Mouse (Mus musculus) left cerebral cortex, postnatal 14 days (tissue): ENCODE data around the gene Ppm1d. TPM values are rescaled to one million over a fixed set of nuclear protein-coding genes. Genes with fewer than 3 reads are reported as not detected.

Source experiments
- DNase-seq, 2 experiments: peaks; one replicate each; pipeline ENCODE4 v3.0.0; 2021 to 2022; ENCODE audit warnings: low spot score in 2 of 2, mixed read lengths in 1 of 2
- intact Hi-C: fragments of 180-260 bp; cut with DNase I; formaldehyde crosslinking; loops from one replicate; pipeline ENCODE4 v1.15.1; 2025
- long read RNA-seq, 2 experiments: library from polyadenylated mRNA; stranded (forward); transcript quantifications; one replicate each; pipeline ENCODE4 v2.0.0; 2021
- total RNA-seq, 2 experiments: library from RNA; stranded (reverse); gene quantifications; 2 replicates each; pipeline ENCODE4 v1.2.3; 2021

Ppm1d gene
- 10 to 100 TPM; 18.1 to 18.9 TPM for total RNA-seq
- long read RNA-seq, experiment 1, transcript Ppm1d-201 (6 exons, 2,899 nt): major isoform, 17 of 19 reads
- long read RNA-seq, experiment 1, partial matches to known transcripts: 0 of 19 reads
- long read RNA-seq, experiment 1, other reads (novel, unspliced or antisense): 2 of 19 reads
- long read RNA-seq, experiment 2, transcript Ppm1d-201 (6 exons, 2,899 nt): major isoform, 18 of 20 reads
- long read RNA-seq, experiment 2, partial matches to known transcripts: 0 of 20 reads
- long read RNA-seq, experiment 2, other reads (novel, unspliced or antisense): 2 of 20 reads

GRCm38 (mm10) chr11:85310713-85311574, at the start of gene Ppm1d:
TSS of gene Ppm1d (plus strand) at chr11:85311244.
- DNase-seq: peak; percentile 98 to 99
- intact Hi-C loops: loop anchor here (5.0 kb wide), 1 partner anchor 79 kb away; no protein-coding TSS in a partner anchor

- intact Hi-C loops: loop anchor here (5.0 kb wide), 1 partner anchor 92 kb away; the partner anchor contains the start of gene 1700125H20Rik
Measured at GRCm38 (mm10) chr11:85264635-85265034, 46.4 kb upstream of the Ppm1d start.

DNA sequence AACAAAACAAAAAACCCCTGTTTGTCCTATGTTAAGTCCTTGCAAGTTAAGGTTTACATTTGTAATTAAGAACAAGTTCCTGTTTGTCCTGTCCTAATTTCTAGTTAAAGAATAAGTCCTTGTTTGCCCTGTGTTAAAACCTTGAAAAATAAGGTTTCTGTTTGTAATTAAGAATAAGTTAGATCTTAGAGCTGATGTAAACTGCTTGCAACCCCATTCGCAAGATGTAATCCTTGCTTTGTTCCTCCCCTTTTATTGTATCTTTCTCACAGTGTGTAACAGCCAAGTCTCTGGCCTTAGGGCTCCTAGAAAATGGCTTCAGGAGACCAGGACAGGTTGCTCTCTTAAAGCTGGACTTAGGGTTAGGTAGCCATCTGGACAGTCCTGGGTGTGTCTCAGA, 43.7 kb upstream of the Ppm1d start:
- intact Hi-C loops: no loop called here

More at GRCm38 (mm10) chr11:85264635-85265034, 46.4 kb upstream of the Ppm1d start:
- no peak for DNase-seq

GRCm38 (mm10) chr11:85270631-85271030, 40.4 kb upstream of the Ppm1d start:
- intact Hi-C loops: no loop called here
- DNase-seq: peak; percentile 9

More for the DNA sequence above, 43.7 kb upstream of the Ppm1d start:
- no peak for DNase-seq

DNA sequence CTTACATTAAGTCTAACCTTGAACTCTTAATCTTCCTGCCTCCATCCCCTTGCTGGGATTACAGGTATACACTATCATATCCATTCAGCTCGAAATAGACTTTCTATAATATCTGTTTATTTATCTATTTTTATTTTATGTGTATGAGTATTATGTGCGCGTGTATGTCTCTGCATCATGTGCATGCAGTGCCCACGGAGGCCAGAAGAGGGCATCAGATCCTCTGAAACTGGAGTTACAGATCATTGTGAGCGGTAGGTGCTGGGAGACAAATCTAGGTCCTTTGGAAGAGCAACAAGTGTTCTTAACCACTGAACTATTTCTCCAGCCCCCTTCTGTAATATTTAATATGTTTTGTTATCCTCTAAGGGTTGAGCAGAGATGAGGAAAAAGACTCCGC, 37.7 kb upstream of the Ppm1d start:
- intact Hi-C loops: no loop called here

DNA sequence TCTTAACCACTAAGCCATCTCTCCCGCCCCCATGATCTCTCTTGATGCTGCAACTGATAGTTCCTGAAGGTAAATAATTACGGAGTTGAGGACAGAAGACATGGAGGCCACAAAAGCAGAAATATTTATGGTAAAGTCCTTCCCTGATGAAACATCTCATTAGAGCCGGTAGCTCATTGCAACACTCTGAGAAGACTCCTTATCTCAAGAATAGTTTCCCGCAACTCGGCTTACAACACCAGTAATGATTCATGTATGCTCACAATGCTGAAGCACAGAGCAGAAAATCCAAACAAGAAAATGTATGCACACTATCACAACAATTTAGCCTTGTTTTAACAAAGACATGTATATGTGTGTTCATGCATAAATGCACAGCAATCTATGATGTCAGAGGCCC, 35.9 kb upstream of the Ppm1d start:
- DNase-seq: no peak
- intact Hi-C loops: no loop called here

More for the DNA sequence above, 37.7 kb upstream of the Ppm1d start:
- DNase-seq: no peak

DNA sequence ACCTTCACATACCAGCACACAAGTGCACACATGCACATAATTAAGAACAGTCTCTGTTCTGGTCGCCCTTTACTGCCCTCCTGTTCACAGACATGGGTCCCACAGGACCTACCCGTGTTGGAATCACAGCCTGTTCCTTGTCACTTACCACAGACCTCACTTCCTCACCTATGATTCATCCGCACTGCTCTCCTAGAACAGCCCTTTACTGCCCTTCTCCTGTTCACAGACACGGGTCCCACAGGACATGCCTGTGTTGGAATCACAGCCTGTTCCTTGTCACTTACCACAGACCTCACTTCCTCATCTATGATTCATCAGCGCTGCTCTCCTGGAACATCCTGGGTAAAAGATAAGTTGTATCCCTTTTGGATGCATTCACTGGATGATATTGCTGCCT, 33.4 kb upstream of the Ppm1d start:
- intact Hi-C loops: no loop called here

GRCm38 (mm10) chr11:85278175-85278574, 32.9 kb upstream of the Ppm1d start:
- no peak for DNase-seq
- intact Hi-C loops: no loop called here

More for the DNA sequence above, 33.4 kb upstream of the Ppm1d start:
- no peak for DNase-seq

- intact Hi-C loops: no loop called here
- no peak for DNase-seq
Measured at GRCm38 (mm10) chr11:85281219-85281878, 29.7 kb upstream of the Ppm1d start.

GRCm38 (mm10) chr11:85297953-85298352, 13.1 kb upstream of the Ppm1d start:
- intact Hi-C loops: no loop called here
- DNase-seq: no peak

DNA sequence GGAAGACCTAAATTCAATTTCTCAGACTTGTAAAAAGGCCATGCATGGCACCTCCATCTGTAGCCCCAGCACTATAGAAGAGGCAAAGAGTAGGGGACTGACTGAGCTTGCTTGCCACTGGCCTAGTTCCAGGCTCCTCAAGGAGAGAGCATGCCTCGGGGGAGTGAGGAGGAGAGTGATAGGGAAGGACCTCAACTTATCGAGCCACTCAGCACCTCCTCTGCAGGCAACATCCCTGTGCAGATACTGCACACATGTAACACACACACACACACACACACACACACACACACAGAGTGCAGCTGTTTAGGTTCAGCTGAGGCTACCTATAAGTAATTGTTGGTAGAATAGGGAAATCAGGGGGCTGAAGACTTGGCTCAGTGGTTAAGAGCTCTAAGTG, 11.2 kb upstream of the Ppm1d start:
- no peak for DNase-seq
- intact Hi-C loops: no loop called here

DNA sequence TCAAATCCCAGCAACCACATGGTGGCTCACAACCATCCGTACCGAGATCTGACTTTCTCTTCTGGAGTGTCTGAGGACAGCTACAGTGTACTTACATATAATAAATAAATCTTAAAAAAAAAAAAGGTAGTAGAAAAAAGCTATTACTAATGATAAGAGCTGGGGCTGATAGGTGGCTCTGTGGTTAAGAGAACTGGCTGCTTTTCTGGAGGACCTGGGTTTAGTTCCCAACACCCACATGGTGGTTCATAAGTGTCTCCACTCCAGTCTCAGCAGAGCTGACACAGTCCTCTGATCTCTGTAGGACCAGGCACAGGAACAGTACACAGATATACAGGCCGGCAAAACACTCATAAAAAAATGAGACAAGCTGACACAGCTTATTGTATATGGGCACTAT, 9.9 kb upstream of the Ppm1d start:
- intact Hi-C loops: no loop called here
- no peak for DNase-seq

DNA sequence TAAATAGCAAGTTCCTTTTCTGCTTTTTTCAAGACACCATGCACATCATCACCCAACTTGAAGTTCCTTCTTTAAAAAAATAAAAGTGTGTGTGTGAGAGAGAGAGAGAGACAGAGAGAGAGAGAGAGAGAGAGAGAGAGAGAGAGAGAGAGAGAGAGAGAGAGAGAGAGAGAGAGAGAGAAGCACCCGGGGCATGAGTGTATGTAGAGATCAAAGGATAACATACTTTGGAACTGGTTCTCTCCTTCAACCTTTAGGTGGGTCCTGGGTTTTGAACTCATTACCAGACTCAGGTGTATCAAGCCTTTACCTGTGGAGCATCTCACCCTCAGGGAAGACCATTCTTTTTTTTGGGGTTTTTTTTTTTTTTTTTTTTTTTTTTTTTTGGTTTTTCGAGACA, 9.2 kb upstream of the Ppm1d start:
- DNase-seq: no peak
- intact Hi-C loops: no loop called here

GRCm38 (mm10) chr11:85306577-85307260, 4.3 kb upstream of the Ppm1d start:
- intact Hi-C loops: no loop called here
- DNase-seq: no peak

GRCm38 (mm10) chr11:85308799-85309198, 2.2 kb upstream of the Ppm1d start:
- DNase-seq: no peak
- intact Hi-C loops: no loop called here

DNA sequence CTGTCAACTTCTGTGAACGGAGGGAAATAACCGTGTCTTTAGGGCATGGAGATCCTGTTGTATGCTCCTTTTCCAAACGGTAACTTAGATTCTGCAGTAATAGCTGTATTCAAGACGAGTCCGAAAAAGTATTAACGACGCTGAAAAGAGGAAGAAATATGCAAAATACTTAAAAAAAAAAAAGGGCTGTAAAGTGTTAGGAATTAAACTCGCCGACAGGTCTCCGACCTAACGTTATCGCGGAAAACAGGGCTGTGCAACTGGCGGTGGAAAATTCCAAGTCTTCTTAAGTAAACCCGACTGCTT, 684 bp upstream of the Ppm1d start:
- DNase-seq: no peak
- intact Hi-C loops: loop anchor here (5.0 kb wide), 1 partner anchor 78 kb away; no protein-coding TSS in a partner anchor

- intact Hi-C loops: loop anchor here (5.0 kb wide), 1 partner anchor 80 kb away; no protein-coding TSS in a partner anchor
- DNase-seq: peak; percentile 33 to 39
Measured at GRCm38 (mm10) chr11:85311645-85312490, 824 bp downstream of the Ppm1d start.

DNA sequence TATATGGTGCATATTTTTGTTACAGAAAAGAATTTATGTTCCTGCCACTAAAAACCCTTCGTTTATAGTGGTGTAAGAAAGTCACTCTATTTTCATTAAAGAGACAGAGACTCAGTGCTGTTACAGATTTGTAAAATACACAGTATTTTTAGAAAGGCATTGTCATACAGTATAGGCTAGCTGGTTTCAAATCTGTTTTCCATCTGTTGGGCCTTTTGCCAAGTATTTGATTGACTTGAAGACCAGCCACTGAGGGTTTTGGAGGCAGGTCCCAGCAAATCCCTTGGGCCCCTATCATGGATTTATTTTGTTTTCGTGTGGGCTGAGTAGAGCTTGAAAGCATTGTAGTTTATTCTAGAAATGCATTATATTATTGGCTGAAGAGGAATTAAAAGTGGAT, 1.8 kb downstream of the Ppm1d start:
- intact Hi-C loops: loop anchor here (5.0 kb wide), 1 partner anchor 81 kb away; no protein-coding TSS in a partner anchor
- peak; percentile 65 to 89 for DNase-seq
